Mouse (Mus musculus): Measurements from ENCODE around the gene Cfap221.

Gene Cfap221

GRCm38 (mm10) chr1:120016240-120016639, 19.2 kb upstream of the Cfap221 start:
- POLR2A ChIA-PET, result no interaction called here
- CTCF ChIA-PET, result no interaction called here

- CTCF ChIA-PET, result interaction anchor here (0.5 to 2.0 kb wide), 59 partner anchors 8 to 1244 kb away, joined by 3 to 11 read pairs (median 4); partner anchors contain the start of genes C1ql2 (in 1 of the 4), Cfap221 (in 1 of the 4) and Tmem177 (in 1 of the 4)
Measured at GRCm38 (mm10) chr1:120013111-120013510, 16.1 kb upstream of the Cfap221 start.

GRCm38 (mm10) chr1:120012638-120013037, 15.6 kb upstream of the Cfap221 start:
- POLR2A ChIA-PET, result interaction anchor here in 1 of 4 experiments (0.9 to 1.0 kb wide), 2 partner anchors 10 to 36 kb away, joined by 3 read pairs; no protein-coding TSS in a partner anchor
- CTCF ChIA-PET, result interaction anchor here (0.5 to 2.0 kb wide), 55 partner anchors 8 to 1244 kb away, joined by 3 to 11 read pairs (median 4); partner anchors contain the start of genes C1ql2 (in 1 of the 4), Cfap221 (in 1 of the 4) and Tmem177 (in 1 of the 4)

More at GRCm38 (mm10) chr1:120013111-120013510, 16.1 kb upstream of the Cfap221 start:
- POLR2A ChIA-PET, result interaction anchor here in 2 of 4 experiments (0.5 to 1.0 kb wide), 3 partner anchors 10 to 108 kb away, joined by 3 read pairs; partner anchors contain the start of gene 3110009E18Rik (in 1 of the 2)

- ChIA-PET POLR2A (no interaction called here), CTCF (interaction anchor here in 1 of 4 experiments (0.8 kb wide), 1 partner anchor 147 kb away, joined by 3 read pairs; no protein-coding TSS in a partner anchor)
Measured at GRCm38 (mm10) chr1:120007851-120008588, 11.0 kb upstream of the Cfap221 start.

- CTCF ChIA-PET, result interaction anchor here in 1 of 4 experiments (0.7 kb wide), 1 partner anchor 10 kb away, joined by 3 read pairs; the partner anchor contains the start of gene Cfap221
- POLR2A ChIA-PET, result interaction anchor here in 1 of 4 experiments (0.6 to 0.9 kb wide), 2 partner anchors 69 to 590 kb away, joined by 3 to 9 read pairs; no protein-coding TSS in a partner anchor
Measured at GRCm38 (mm10) chr1:120006844-120007790, 10.1 kb upstream of the Cfap221 start, which contains the start of gene Sctr. TSS of gene Sctr (plus strand) at chr1:120006894.

GRCm38 (mm10) chr1:119997644-119998043, 610 bp upstream of the Cfap221 start:
- ChIA-PET POLR2A (interaction anchor here in 1 of 4 experiments (0.5 to 1.3 kb wide), 2 partner anchors 41 to 84 kb away, joined by 3 read pairs; partner anchors contain the start of gene Tmem177), CTCF (interaction anchor here in 3 of 4 experiments (0.6 to 2.0 kb wide), 9 partner anchors 8 to 493 kb away, joined by 3 to 15 read pairs (median 4); partner anchors contain the start of genes Ralb (in 1 of the 3) and Sctr (in 1 of the 3))

GRCm38 (mm10) chr1:119986555-119986954, 10.5 kb downstream of the Cfap221 start:
- ChIA-PET POLR2A (no interaction called here), CTCF (interaction anchor here in 2 of 4 experiments (0.6 to 1.5 kb wide), 3 partner anchors 27 to 274 kb away, joined by 3 read pairs; no protein-coding TSS in a partner anchor)

GRCm38 (mm10) chr1:119975141-119975540, 21.9 kb downstream of the Cfap221 start:
- CTCF ChIA-PET, result no interaction called here
- POLR2A ChIA-PET, result no interaction called here

- ChIA-PET CTCF (interaction anchor here in 2 of 4 experiments (0.5 to 1.1 kb wide), 3 partner anchors 15 to 40 kb away, joined by 3 to 5 read pairs (median 3); no protein-coding TSS in a partner anchor), POLR2A (interaction anchor here in 1 of 4 experiments (0.6 kb wide), 2 partner anchors 20 to 924 kb away, joined by 3 read pairs; no protein-coding TSS in a partner anchor)
Measured at GRCm38 (mm10) chr1:119973117-119973516, 23.9 kb downstream of the Cfap221 start.

- CTCF ChIA-PET, result interaction anchor here in 1 of 4 experiments (1.0 kb wide), 1 partner anchor 32 kb away, joined by 3 read pairs; no protein-coding TSS in a partner anchor
- POLR2A ChIA-PET, result interaction anchor here in 1 of 4 experiments (0.6 kb wide), 1 partner anchor 224 kb away, joined by 3 read pairs; no protein-coding TSS in a partner anchor
Measured at GRCm38 (mm10) chr1:119965804-119966514, 31.1 kb downstream of the Cfap221 start.

- POLR2A ChIA-PET, result interaction anchor here in 1 of 4 experiments (0.6 kb wide), 1 partner anchor 444 kb away, joined by 4 read pairs; no protein-coding TSS in a partner anchor
- CTCF ChIA-PET, result no interaction called here
Measured at GRCm38 (mm10) chr1:119959920-119960319, 37.1 kb downstream of the Cfap221 start.

- CTCF ChIA-PET, result no interaction called here
- POLR2A ChIA-PET, result interaction anchor here in 1 of 4 experiments (0.6 kb wide), 1 partner anchor 445 kb away, joined by 4 read pairs; no protein-coding TSS in a partner anchor
Measured at GRCm38 (mm10) chr1:119959464-119959863, 37.6 kb downstream of the Cfap221 start.

GRCm38 (mm10) chr1:119957716-119958222, 39.3 kb downstream of the Cfap221 start:
- ChIA-PET CTCF (interaction anchor here in 2 of 4 experiments (0.5 to 1.7 kb wide), 2 partner anchors 16 to 136 kb away, joined by 3 to 4 read pairs; no protein-coding TSS in a partner anchor), POLR2A (interaction anchor here in 1 of 4 experiments (0.6 kb wide), 1 partner anchor 229 kb away, joined by 3 read pairs; no protein-coding TSS in a partner anchor)

- CTCF ChIA-PET, result no interaction called here
Measured at GRCm38 (mm10) chr1:119954680-119955079, 42.4 kb downstream of the Cfap221 start.

GRCm38 (mm10) chr1:119953456-119953855, 43.6 kb downstream of the Cfap221 start:
- ChIA-PET POLR2A (no interaction called here), CTCF (interaction anchor here in 2 of 4 experiments (0.6 to 1.1 kb wide), 2 partner anchors 59 to 243 kb away, joined by 3 to 4 read pairs; no protein-coding TSS in a partner anchor)

More at GRCm38 (mm10) chr1:119954680-119955079, 42.4 kb downstream of the Cfap221 start:
- POLR2A ChIA-PET, result interaction anchor here in 1 of 4 experiments (0.6 kb wide), 1 partner anchor 433 kb away, joined by 5 read pairs; no protein-coding TSS in a partner anchor

- POLR2A ChIA-PET, result no interaction called here
Measured at GRCm38 (mm10) chr1:119950086-119950485, 46.9 kb downstream of the Cfap221 start.

GRCm38 (mm10) chr1:119936861-119937260, 60.2 kb downstream of the Cfap221 start:
- POLR2A ChIA-PET, result interaction anchor here in 3 of 4 experiments (0.6 to 1.3 kb wide), 4 partner anchors 11 to 41 kb away, joined by 3 to 5 read pairs (median 3); partner anchors contain the start of gene Tmem177 (in 1 of the 3)
- CTCF ChIA-PET, result interaction anchor here (0.6 to 1.5 kb wide), 11 partner anchors 10 to 1130 kb away, joined by 3 to 6 read pairs (median 3); no protein-coding TSS in a partner anchor

More at GRCm38 (mm10) chr1:119950086-119950485, 46.9 kb downstream of the Cfap221 start:
- CTCF ChIA-PET, result no interaction called here

All from embryonic stem cell, embryonic (primary cell).